Mouse (Mus musculus): ENCODE results near the gene Mybph. TPM values are rescaled to one million over a fixed set of nuclear protein-coding genes. Genes with fewer than 3 reads are reported as not detected.

Gene Mybph
- not detected for polyA plus RNA-seq (2014; fragmentation: Illumina TruSeq; extraction: RNeasy Lipid Tissue Mini Kit (QIAGEN cat#74804))

DNA sequence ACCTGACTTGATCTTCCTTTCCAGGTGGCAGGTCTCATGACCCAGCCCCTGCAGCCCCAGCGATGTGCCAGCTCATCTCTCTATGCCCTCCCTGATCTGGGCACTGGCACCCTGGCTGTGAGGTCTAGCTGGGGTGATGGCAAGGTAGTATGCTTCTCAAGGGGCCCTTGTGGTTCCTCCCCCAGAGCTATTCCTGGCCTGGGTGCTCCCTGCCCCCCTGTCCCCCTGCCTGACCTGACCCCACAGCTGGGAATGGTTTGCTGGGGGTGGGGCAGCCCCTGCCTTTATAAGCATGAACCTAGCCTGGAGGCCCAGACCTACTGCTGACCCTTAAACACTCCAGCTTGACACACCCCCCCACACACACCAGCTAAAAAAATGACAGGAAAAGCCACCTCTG, at the start of gene Mybph:
TSS of gene Mybph (plus strand) at position 323 of the 400 bp plus-strand sequence.

DNA sequence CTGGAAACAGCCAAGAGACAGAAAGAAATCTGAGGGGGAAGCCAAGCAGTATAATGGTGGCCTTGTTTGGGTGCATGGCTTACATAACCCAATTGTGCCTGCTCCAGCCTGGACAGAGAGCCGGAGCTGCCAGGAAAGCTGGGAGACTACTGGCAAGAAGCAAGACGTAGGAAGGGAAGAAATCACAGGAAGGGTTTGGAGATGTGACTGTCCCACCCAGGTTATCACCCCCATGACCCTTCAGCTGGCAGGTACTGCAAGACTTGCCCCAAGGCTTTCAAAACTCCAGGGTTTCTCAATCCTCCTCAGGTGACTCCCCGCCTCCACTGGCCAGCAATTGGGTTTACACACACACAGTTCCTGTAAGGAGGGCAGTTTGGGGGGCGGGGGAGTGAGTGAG, 11.2 kb upstream of the Mybph start, which contains the start of gene Chil1:
TSS of gene Chil1 (plus strand) at position 152 of the 400 bp plus-strand sequence.

DNA sequence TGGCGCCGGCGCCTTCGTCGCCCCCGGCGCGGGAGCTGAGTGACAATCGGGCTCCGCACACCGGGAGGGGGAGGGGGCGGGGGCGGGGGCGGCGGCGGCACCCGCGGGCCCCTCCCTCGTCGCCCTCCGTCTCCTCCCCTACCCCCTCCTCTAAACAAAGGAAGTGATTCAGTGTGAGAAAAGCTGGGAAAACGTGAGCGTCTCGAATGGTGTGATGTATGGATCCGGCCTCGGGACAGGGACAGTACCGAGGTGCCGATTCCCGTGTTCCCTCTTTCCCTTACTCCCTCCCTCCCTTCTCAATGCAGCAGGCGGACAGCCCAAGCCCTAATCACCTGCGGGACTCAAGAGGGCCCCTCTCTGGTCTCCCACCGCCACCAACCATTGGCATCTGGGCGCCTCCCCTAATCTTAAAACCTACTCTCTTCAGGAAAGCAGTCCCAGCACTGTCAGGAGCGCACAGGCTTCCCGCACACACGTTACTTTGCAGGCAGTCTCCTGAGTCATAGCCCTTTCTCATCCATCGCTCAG, 42.2 kb downstream of the Mybph start, which contains the start of gene Adora1:
TSS of gene Adora1 (minus strand) at position 41 of the 531 bp plus-strand sequence.

Other genes starting within 250 kb of the Mybph start
- 6.3 TPM for gene Fmod, start 156.2 kb upstream of the Mybph start, polyA plus RNA-seq (2014; fragmentation: Illumina TruSeq; extraction: RNeasy Lipid Tissue Mini Kit (QIAGEN cat#74804))
- 10.5 TPM for gene Btg2, start 114.3 kb upstream of the Mybph start, polyA plus RNA-seq (2014; fragmentation: Illumina TruSeq; extraction: RNeasy Lipid Tissue Mini Kit (QIAGEN cat#74804))
- gene Chit1, start 82.2 kb upstream of the Mybph start, polyA plus RNA-seq (2014; fragmentation: Illumina TruSeq; extraction: RNeasy Lipid Tissue Mini Kit (QIAGEN cat#74804)), result not detected
- not detected for gene Chil1, start 11.3 kb upstream of the Mybph start, polyA plus RNA-seq (2014; fragmentation: Illumina TruSeq; extraction: RNeasy Lipid Tissue Mini Kit (QIAGEN cat#74804))
- 5.0 TPM for gene Adora1, start 42.0 kb downstream of the Mybph start, polyA plus RNA-seq (2014; fragmentation: Illumina TruSeq; extraction: RNeasy Lipid Tissue Mini Kit (QIAGEN cat#74804))
- gene Myog, start 96.5 kb downstream of the Mybph start, polyA plus RNA-seq (2014; fragmentation: Illumina TruSeq; extraction: RNeasy Lipid Tissue Mini Kit (QIAGEN cat#74804)), result not detected
- gene Ppfia4, start 139.5 kb downstream of the Mybph start, polyA plus RNA-seq (2014; fragmentation: Illumina TruSeq; extraction: RNeasy Lipid Tissue Mini Kit (QIAGEN cat#74804)), result 0.14 TPM
- 46.8 TPM for gene Tmem183a, start 168.5 kb downstream of the Mybph start, polyA plus RNA-seq (2014; fragmentation: Illumina TruSeq; extraction: RNeasy Lipid Tissue Mini Kit (QIAGEN cat#74804))
- not detected for gene 4933406M09Rik, start 192.5 kb downstream of the Mybph start, polyA plus RNA-seq (2014; fragmentation: Illumina TruSeq; extraction: RNeasy Lipid Tissue Mini Kit (QIAGEN cat#74804))
- 17.8 TPM for gene Cyb5r1, start 212.1 kb downstream of the Mybph start, polyA plus RNA-seq (2014; fragmentation: Illumina TruSeq; extraction: RNeasy Lipid Tissue Mini Kit (QIAGEN cat#74804))
- gene Adipor1, start 221.9 kb downstream of the Mybph start, polyA plus RNA-seq (2014; fragmentation: Illumina TruSeq; extraction: RNeasy Lipid Tissue Mini Kit (QIAGEN cat#74804)), result 50.0 TPM

Data from ovary, adult 10 weeks (tissue).